Mouse (Mus musculus) adrenal gland, postnatal 4 days (tissue): ENCODE measurements around the gene Numbl. TPM values are rescaled to one million over a fixed set of nuclear protein-coding genes. Genes with fewer than 3 reads are reported as not detected.
"Not testable (repeated sequence)": the region's sequence is repeated elsewhere in the genome, so short reads cannot be mapped to it uniquely, and the experiment has no call there.

Experiments
- DNase-seq, 2 experiments: peaks; one replicate each; pipeline ENCODE4 v3.0.0; 2021 to 2022; ENCODE audit warnings: low spot score in 2 of 2, mixed read lengths in 2 of 2
- long read RNA-seq, 2 experiments: library from polyadenylated mRNA; stranded (forward); transcript quantifications; one replicate each; pipeline ENCODE4 v2.0.0; 2021
- total RNA-seq, 2 experiments: library from RNA; stranded (reverse); gene quantifications; 2 replicates each; pipeline ENCODE4 v1.2.3; 2021

Numbl gene
- total RNA-seq: 10 to 100 TPM; 21.0 to 21.1 TPM
- long read RNA-seq, experiment 1, transcript Numbl-201 (10 exons, 2,760 nt): major isoform, 7 of 12 reads
- long read RNA-seq, experiment 1, partial matches to known transcripts: 1 of 12 reads
- long read RNA-seq, experiment 1, other reads (novel, unspliced or antisense): 4 of 12 reads
- long read RNA-seq, experiment 2, transcript Numbl-201 (10 exons, 2,760 nt): major isoform, 6 of 15 reads
- long read RNA-seq, experiment 2, partial matches to known transcripts: 5 of 15 reads
- long read RNA-seq, experiment 2, other reads (novel, unspliced or antisense): 3 of 15 reads

- DNase-seq: peak; percentile 84 to 90
Measured at GRCm38 (mm10) chr7:27258205-27258899, at the start of gene Numbl. Numbl (plus strand) TSS chr7:27258433.

DNA sequence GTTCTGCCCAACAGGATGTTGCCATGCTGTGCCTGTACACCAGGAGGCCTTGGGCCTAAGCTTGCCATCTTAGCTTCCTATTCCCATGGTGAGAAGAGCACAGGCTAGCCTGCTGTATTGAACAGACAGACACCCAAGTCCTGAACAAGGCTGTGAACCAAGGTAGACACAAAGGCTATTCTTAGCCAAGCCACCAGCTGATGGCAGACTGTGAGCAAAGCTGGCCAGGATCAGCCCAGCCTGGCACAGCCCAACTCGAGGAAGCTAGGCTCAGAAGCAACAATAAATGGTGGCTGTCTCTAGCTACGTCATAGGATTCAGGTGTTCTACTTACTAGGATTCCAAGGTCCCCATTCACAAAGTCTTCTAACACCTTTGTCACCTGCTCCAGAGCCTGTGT, 45.6 kb upstream of the Numbl start:
- no peak for DNase-seq

- no peak for DNase-seq
Measured at GRCm38 (mm10) chr7:27218586-27218985, 39.6 kb upstream of the Numbl start.

GRCm38 (mm10) chr7:27219937-27220336, 38.3 kb upstream of the Numbl start:
- no peak for DNase-seq

DNA sequence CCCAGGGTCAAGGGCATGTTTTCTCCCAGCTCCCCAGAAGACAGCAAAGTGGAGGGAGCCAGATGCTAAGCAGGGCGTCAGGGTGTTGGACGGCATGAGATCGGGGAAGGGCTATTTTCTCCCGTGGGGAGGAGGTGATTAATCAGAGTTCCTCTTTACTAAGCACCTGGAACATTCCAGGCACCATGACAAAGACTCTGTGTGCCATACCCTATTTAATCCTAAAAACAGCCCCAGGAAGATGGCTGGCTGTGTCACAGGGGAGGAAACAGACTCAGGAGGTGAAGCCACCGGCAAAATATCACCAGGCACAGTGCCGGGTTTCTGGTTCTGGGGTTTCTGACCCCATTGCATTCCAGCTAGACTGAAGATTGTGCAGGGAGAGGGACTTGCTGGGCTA, 36.3 kb upstream of the Numbl start:
- no peak for DNase-seq

- DNase-seq: no peak
Measured at GRCm38 (mm10) chr7:27222538-27222937, 35.7 kb upstream of the Numbl start.

DNA sequence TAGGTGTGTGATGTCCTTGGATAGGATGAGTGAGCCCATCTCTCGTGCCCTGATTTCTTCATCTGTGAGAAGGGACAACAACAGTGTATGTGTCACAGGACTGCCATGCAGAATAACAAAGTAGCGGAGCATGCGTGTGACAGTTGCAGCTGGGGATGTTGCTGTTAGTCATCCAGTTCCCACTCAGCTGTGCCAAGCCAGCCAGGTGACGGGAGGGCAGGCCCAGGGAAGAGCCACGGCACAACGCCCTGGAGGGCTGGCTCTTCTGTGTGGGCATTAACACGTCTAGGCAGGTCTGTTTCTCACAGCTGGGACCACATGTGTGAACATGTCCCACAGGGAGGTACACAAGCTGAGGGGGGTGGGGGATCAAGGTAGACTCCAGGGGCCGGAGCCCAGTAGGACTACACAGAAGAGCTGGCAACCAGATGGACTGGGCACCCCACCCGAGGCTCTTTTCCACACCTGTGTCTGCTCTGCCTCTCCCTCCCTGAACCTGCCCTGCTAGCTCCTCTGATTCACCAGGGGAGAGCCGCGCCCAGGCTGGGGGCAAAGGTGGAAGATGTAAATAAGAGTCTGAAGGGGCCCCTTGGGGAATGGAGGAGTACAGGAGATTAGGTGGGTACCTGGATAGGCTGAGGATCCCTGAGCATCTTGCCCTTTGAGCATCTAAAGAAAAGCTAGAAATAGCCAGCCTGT, 33.2 kb upstream of the Numbl start:
- DNase-seq: no peak

- DNase-seq: no peak
Measured at GRCm38 (mm10) chr7:27227276-27227675, 31.0 kb upstream of the Numbl start.

DNA sequence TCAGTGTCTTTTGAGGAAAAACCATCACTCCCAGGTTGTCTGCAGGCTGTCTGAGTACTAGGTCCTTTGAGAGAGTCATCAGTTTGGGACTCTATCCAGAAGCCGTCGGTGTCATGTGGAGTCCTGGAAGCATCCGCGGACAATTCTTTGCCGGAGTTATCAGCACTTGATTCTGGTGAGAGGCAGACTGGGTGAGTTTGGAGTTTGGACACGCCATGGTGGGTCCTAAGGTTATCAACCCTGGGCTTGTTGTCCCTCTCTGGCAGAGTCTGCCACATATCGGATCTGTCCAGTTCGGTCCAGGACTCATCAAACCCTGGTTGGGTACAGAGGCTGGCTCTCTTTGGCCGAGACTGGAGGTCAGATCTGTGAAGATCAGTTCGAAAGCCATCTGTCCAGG, 30.6 kb upstream of the Numbl start:
- DNase-seq: no peak

DNA sequence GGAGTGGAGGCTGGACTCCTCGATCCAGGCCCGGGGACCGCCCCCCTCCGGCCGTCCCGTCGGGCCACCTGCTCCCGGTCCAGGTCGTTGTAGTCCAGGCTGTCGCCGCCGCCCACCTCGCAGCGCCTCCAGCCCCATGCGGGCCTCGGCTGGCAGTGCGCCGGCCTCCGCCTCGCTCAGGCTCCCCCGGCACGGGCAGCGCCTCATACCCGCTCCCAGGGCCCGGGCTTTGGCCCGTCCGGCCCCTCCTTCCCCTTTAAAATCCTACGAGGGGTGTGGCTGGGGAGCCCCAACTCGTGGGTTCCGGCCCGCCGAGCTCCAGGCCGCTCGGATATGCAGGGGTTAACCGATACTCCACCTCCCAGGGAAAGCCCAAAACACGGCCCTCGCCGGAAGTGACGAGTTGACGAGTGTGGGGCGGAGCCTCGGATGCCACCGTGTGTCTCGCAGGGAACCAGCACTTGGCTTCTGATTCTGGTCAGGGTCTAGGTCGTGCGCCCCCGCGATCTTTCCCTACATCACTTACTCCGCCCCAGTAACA, 29.9 kb upstream of the Numbl start, which contains the start of gene Itpkc:
TSS of gene Itpkc (minus strand) at position 381 of the 541 bp plus-strand sequence.
- peak; percentile 71 to 85 for DNase-seq

GRCm38 (mm10) chr7:27228865-27229264, 29.4 kb upstream of the Numbl start:
- no peak for DNase-seq

GRCm38 (mm10) chr7:27230781-27231180, 27.5 kb upstream of the Numbl start:
- DNase-seq: no peak

DNA sequence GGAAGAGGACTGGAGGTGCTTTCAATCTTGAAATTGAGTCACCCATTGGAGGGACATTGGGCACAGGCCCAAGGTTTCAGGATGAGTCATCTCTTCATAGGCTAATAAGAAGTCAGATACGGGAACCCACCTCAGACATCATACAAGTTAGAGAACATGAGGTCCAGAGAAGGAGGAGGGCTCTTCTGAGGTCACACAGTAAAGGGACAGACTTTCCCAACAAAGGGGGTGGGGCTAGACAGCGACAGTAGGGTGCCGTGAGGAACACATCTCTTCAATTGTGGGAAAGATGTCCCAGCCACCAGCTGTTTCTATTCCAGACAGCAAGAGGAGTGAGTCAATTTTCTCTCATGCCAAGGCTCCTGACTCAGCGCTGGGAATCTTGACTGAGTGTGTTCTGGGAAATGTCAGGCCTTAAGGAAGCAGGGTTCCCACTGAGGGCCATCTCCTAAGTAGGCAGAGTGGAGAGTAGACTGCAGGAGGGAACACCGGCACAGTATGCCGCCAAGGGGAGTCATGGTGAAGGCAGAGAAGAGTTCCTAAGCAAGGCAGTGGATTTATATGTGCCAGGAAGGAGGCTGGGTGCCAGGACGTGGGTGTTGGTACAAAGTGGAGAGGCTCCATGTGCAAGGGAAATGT, 26.4 kb upstream of the Numbl start:
- DNase-seq: peak in 1 of 2 experiments; percentile 51

DNA sequence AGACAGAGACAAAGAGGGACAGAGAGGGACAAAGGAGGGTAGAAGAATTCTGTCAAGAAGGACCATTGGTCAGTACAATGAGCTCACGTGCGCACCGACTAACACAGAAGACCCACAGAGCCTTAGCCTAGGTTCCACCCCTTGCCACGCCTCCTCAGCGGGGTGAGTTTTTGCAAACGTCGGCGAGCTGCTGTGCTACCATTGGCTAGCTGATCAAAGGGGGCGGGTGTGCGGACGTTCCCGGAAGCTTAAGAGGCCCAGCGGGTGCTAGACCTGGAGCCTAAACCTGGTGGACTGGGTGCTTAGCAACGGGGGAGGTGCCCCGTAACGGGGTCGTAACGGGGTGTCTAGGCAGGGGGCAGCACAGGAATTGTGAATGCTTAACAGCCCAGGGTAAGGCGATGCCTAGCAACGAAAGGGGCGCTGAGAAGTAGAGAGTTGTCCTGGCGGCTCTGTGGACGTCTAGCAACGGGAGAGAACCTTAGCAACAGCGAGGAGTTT, 25.4 kb upstream of the Numbl start, which contains the start of gene Coq8b:
TSS of gene Coq8b (plus strand) at position 243 of the 501 bp plus-strand sequence.
- DNase-seq: peak; percentile 76 to 91

- no peak for DNase-seq
Measured at GRCm38 (mm10) chr7:27233300-27233699, 24.9 kb upstream of the Numbl start.

GRCm38 (mm10) chr7:27235726-27236125, 22.5 kb upstream of the Numbl start:
- DNase-seq: no peak

- DNase-seq: no peak
Measured at GRCm38 (mm10) chr7:27237527-27237926, 20.7 kb upstream of the Numbl start.

GRCm38 (mm10) chr7:27238568-27238967, 19.7 kb upstream of the Numbl start:
- DNase-seq: no peak

GRCm38 (mm10) chr7:27243211-27243610, 15.0 kb upstream of the Numbl start:
- no peak for DNase-seq

DNA sequence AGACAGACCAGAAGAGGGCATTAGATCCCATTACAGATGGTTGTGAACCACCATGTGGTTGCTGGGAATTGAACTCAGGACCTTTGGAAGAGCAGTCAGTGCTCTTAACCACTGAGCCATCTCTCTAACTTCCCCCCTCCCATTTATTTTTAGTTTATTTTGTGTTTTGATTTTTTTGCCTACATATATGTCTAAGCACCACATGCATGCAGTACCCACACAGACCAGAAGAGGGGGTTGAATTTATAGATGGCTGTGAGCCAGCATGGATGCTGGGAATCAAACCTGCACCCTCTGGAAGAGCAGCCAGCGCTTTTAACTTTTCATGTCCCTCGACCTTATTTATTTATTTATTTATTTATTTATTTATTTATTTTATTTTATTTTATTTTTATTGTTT, 14.1 kb upstream of the Numbl start:
- not testable (repeated sequence) for DNase-seq

DNA sequence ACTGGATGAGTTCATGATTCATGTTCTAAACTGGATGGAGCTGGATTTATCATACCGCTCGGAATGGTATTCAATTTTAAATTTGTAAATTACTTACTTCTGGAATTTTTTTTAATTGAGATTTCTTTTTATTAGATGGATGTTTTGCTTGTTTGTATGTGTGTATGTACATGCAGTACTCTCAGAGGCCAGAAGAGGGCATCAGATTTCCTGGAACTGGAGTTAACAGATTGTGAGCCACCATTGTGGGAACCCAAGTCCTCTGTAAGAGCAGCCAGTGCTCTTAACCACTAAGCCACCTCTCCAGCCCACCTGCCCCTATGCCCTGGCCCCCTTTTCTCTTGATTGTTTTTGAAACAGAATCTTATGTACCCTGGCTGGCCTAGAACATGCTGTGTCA, 9.1 kb upstream of the Numbl start:
- DNase-seq: no peak
